Mouse (Mus musculus) hindbrain, embryonic 14.5 days (tissue): Measurements from ENCODE around the gene Ranbp3l. TPM values are rescaled to one million over a fixed set of nuclear protein-coding genes. Genes with fewer than 3 reads are reported as not detected.

Source experiments
- ATAC-seq: fragments of 200-750 bp; cut with Nextera tagmentation; 2 replicates; pipeline ENCODE4 v1.8.0; 2017; ENCODE audit warnings: moderate number of reproducible peaks, mild to moderate bottlenecking, moderate TSS enrichment, moderate library complexity; ENCODE audit not compliant: low FRiP score
- DNase-seq: peaks from one replicate; pipeline ENCODE4 v3.0.0-alpha.2; 2015; ENCODE audit warnings: low spot score
- H3K27ac ChIP-seq: fragments of 300-500 bp; sonication (generic); 2 replicates; pipeline ENCODE4 v1.5.1; 2014; ENCODE audit warnings: mild to moderate bottlenecking, moderate library complexity
- H3K27me3 ChIP-seq: fragments of 300-500 bp; sonication (generic); 2 replicates; pipeline ENCODE4 v1.6.1; 2014; ENCODE audit warnings: mild to moderate bottlenecking, low read length, mixed read lengths; ENCODE audit not compliant: control insufficient read depth, insufficient read depth
- H3K36me3 ChIP-seq: fragments of 300-500 bp; sonication (generic); replicated peaks from 2 replicates; pipeline ENCODE4 v1.6.1; 2014; ENCODE audit not compliant: control insufficient read depth, insufficient read depth
- H3K4me1 ChIP-seq: fragments of 300-500 bp; sonication (generic); replicated peaks from 2 replicates; pipeline ENCODE4 v1.6.1; 2014; ENCODE audit warnings: antibody characterized with exemption, low read length, mixed read lengths; ENCODE audit not compliant: control insufficient read depth, insufficient read depth
- H3K4me2 ChIP-seq: fragments of 300-500 bp; sonication (generic); replicated peaks from 2 replicates; pipeline ENCODE4 v1.6.1; 2014; ENCODE audit warnings: mild to moderate bottlenecking, moderate library complexity
- H3K4me3 ChIP-seq: fragments of 300-500 bp; sonication (generic); replicated peaks from 2 replicates; pipeline ENCODE4 v1.5.1; 2014; ENCODE audit warnings: mild to moderate bottlenecking, low read length
- H3K9ac ChIP-seq: fragments of 300-500 bp; sonication (generic); 2 replicates; pipeline ENCODE4 v1.6.1; 2014
- H3K9me3 ChIP-seq: fragments of 300-500 bp; sonication (generic); 2 replicates; pipeline ENCODE4 v1.6.1; 2016; ENCODE audit warnings: low read length; ENCODE audit not compliant: control insufficient read depth
- WGBS: fragments of 180-500 bp; shearing (Covaris S2); extraction: QIAGEN DNeasy Blood & Tissue Kit; methylation state at CpG from one replicate; pipeline ENCODE4 v1.1.7; 2014; 5-methylcytosine and 5-hydroxymethylcytosine counted together
- polyA plus RNA-seq: library from polyadenylated mRNA; unstranded; fragments of >200 nt; fragmentation: Nextera tagmentation; extraction: Ambion mirVana; gene quantifications from 2 replicates; pipeline ENCODE4 v1.2.1, GENCODE M21; 2014

Ranbp3l gene
- polyA plus RNA-seq, 1 experiment from 2014 or later = 15.1 TPM

DNA sequence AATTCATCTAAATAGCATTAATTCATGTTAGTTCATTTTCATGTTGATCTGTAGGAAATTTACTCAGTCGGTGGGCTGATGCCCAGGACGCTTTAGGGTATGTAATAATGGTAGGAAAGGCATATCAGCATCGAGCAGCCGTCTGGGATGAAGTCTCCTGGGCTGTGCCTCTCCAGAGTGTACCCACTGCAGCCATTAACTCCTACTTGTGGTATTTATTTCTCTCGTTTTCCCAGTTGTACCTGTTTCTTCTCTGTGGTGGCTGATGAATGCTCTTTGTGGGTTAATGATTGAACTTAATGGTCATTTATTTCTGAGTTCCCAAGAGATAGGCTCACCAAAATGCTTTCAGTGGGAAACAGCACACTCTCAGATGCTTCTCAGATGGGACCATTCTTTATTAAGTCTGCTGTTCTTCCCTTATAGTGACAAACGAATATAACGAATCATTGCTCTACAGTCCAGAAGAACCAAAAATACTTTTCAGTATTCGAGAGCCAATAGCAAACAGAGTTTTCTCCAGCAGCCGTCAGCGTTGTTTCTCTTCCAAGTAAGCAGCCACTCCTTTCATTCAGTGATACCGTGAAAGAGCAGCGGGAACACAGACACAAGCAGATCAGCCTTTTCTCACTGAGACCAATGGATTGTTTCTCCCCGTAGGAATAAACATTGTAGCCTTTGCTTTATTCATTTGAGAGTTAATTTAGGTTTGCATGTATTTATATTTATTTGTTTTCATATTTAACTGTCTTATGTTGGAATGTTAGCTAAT, 138.7 kb downstream of the Ranbp3l start:
- ATAC-seq (no peak), DNase-seq (no peak)
- Histone ChIP-seq H3K36me3 (peaks cover 57% of the 10 kb centered on the region), H3K27me3 (no peaks in the 10 kb centered on the region), H3K4me1 (no peaks in the 10 kb centered on the region), H3K4me2 (no peak overlapping the region), H3K9ac (no peak overlapping the region), H3K9me3 (no peaks in the 10 kb centered on the region), H3K4me3 (no peak overlapping the region), H3K27ac (no peak overlapping the region)
- WGBS = 79% methylated on average over 13 of the region's 13 CpGs

DNA sequence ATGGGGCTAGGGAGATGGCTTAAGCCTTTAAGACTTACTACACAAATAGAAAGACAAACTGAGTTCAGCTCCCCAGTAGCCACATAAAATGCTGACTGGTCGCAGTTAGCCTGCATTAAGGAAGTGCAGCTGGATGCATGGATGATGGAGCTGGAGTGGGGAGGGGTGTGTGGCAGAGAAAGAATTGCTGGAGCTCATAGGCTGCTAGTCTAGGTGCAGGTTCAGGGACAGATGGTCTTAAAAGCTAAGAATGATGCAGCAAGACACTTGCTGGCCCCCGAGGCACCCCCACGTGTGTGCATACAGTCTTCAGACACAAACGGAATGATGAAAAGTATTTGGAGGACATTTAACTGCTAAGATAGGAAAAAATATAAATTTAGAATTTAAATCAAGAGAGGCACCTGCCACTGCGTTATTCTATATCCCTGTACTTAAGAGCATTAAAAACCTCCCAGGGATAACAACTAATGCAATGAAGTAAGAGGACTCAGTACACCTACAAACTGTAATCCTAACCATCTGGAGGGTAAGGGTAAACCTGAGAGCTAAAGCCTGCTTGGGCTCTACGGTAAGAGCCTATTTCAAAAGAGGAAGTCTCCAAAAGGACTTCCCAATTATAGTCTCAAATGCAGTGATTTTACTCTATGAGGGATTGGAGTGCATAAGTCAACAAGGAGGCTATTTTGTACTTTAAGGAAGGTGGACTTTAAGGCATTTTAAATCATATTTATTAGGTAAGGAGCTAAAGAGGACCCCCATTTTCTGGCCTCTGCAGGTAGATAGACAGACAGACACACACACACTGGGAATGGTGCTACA, 143.0 kb downstream of the Ranbp3l start:
- Histone ChIP-seq H3K27ac (no peak overlapping the region), H3K4me3 (no peak overlapping the region), H3K4me2 (no peak overlapping the region), H3K9ac (no peak overlapping the region), H3K36me3 (peaks cover 65% of the 10 kb centered on the region), H3K27me3 (no peaks in the 10 kb centered on the region), H3K9me3 (no peaks in the 10 kb centered on the region), H3K4me1 (no peaks in the 10 kb centered on the region)
- DNase-seq = no peak
- WGBS = 86% methylated on average over 6 of the region's 6 CpGs
- 0 out of 2 replicates have a peak, but pooled peaks have one; percentile 8 for ATAC-seq

DNA sequence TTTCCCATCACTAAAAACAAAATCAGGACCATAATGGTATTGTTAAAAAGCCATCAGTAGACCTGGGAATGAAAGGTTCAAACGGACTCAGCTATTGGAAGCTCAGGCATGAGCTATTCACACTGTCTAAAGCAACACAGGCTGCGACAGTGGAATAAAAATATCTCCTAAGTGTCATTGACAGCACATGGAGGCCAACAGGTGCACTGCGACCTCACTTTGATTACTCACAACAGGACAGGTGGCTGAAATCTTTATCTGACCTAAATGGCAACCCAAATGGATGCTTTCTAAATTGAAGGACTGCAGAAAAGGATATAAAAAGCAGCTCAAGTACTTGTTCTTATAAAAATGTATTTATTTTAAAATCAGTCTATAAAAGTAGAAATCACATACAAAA, 143.9 kb downstream of the Ranbp3l start:
- Histone ChIP-seq H3K4me3 (no peak overlapping the region), H3K4me1 (no peaks in the 10 kb centered on the region), H3K36me3 (peaks cover 68% of the 10 kb centered on the region), H3K4me2 (no peak overlapping the region), H3K9ac (no peak overlapping the region), H3K27ac (no peak overlapping the region), H3K27me3 (no peaks in the 10 kb centered on the region), H3K9me3 (no peaks in the 10 kb centered on the region)
- ATAC-seq = no peak
- no peak for DNase-seq
- 85% methylated on average over 3 of the region's 3 CpGs for WGBS

DNA sequence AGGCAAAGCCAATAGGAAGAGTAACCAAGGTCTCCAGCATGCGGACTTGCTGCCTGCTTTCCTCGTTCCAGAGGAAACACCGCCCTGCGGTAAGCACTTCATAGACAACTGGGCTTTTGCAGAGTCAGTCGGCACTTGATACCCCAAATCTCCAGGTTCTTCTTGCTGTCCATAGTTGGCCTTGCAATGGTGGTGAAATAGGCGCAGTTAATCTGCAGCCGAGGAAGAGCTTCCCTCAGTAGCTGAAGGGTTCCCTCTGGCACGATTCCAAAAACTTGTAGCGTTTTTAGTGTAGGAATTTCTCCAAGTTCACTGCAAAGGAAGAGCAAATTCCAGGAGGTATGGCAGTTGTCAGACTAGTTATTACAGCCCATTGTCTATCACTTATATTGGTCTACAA, 145.8 kb downstream of the Ranbp3l start:
- DNase-seq (no peak), ATAC-seq (no peak)
- Histone ChIP-seq H3K36me3 (peaks cover 73% of the 10 kb centered on the region), H3K27ac (no peak overlapping the region), H3K9me3 (no peaks in the 10 kb centered on the region), H3K4me2 (no peak overlapping the region), H3K27me3 (no peaks in the 10 kb centered on the region), H3K9ac (no peak overlapping the region), H3K4me1 (no peaks in the 10 kb centered on the region), H3K4me3 (no peak overlapping the region)
- 87% methylated on average over 9 of the region's 9 CpGs for WGBS

DNA sequence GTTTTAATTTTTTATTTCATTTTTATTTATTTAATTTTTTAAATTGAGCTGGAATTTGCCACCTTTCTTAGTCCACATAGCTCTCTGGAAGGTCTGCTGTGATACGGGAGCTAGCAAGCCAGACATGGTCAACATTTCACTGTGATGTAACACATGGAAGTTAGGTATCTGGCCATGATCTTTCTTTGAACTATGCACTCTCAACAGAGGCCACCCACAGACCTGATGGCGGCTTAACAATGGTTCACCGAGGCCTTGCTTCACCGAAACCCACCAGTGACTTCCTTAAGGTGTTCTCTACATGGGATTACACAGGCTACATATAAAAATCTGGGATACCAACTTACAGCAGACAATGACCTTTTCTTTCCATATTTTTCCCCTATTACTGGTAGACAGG, 146.4 kb downstream of the Ranbp3l start:
- Histone ChIP-seq H3K36me3 (peaks cover 78% of the 10 kb centered on the region), H3K4me2 (no peak overlapping the region), H3K4me3 (no peak overlapping the region), H3K9me3 (no peaks in the 10 kb centered on the region), H3K27me3 (no peaks in the 10 kb centered on the region), H3K27ac (no peak overlapping the region), H3K4me1 (no peaks in the 10 kb centered on the region), H3K9ac (no peak overlapping the region)
- DNase-seq (no peak), ATAC-seq (no peak)
- WGBS = 87% methylated on average over 4 of the region's 4 CpGs

DNA sequence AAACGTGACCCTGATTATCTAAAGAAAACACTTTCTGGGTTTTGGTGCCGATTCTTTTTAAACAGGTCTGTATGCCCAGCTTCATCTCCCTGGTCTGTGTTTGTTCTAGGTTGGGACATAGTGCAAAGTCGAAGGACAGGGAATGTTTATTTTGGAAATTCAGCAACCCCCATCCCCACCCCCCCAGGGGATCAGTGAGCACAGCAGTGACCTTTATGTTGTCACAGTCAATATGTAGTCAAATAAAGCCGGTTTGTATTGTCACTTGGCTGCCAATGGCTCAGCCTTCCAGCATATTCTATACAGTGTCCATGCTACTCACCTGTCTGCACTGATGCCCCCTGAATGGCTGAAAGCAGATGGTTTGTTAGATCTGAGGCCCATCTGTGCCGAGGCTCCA, 146.8 kb downstream of the Ranbp3l start:
- H3K27ac ChIP-seq = no peak overlapping the region
- WGBS = 82% methylated on average over 5 of the region's 5 CpGs
- H3K36me3 ChIP-seq = peaks cover 83% of the 10 kb centered on the region
- H3K27me3 ChIP-seq = no peaks in the 10 kb centered on the region
- no peak overlapping the region for H3K9ac ChIP-seq
- DNase-seq = no peak
- no peak overlapping the region for H3K4me3 ChIP-seq
- H3K4me1 ChIP-seq = no peaks in the 10 kb centered on the region
- H3K9me3 ChIP-seq = no peaks in the 10 kb centered on the region
- H3K4me2 ChIP-seq = no peak overlapping the region
- ATAC-seq = no peak

Other genes starting within 250 kb of the Ranbp3l start
- 37.8 and 38.4 TPM in 2 replicates for gene Nadk2, start 103.3 kb downstream of the Ranbp3l start, polyA plus RNA-seq
- 7.6 and 8.5 TPM in 2 replicates for gene Lmbrd2, start 172.6 kb downstream of the Ranbp3l start, polyA plus RNA-seq
- gene Skp2, start 187.5 kb downstream of the Ranbp3l start, polyA plus RNA-seq = 19.7 and 25.7 TPM in 2 replicates